Mouse (Mus musculus): ENCODE measurements around the gene H13.

DNA sequence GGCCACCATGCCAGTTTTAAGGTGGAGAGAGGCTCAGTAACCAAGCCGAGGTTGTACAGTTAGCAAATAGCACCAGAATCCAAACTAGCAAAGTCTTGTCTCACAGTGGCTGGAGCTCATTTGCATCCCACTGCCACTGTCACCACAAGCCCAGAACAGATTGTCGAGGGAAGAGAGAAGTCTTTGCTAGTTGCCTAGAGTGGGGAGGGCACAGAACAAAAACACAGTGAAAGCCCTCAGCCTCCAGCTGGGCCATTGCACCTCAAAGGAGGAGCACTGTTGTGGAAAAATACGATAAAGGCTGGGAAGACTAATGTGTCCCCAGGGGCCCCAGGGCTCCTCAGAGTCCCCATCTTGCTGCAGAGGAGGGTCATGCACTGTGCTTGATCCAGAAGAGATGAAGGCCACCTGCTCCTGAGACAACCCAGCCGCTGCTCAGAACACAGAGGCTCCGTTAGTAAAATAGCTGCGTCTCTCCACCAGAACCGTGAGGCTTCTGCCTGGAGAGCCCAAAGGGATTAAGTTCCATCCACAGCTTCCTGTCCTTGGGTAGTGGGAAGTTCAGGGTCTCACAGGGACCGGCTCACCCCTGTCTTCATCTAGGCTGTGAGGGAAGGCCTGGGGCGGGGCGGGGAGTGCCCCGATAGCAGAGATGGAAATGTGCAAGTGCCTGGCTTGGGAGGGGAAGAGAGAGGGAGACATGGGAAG lies 29.7 kb upstream of the H13 start:
- TF ChIP-seq POLR2A (IDR thresholded peaks at IDR 0.05; ENCODE audit: borderline replicate concordance, low read depth, low read length) (no peak), CTCF (IDR thresholded peaks at IDR 0.05; ENCODE audit: low read depth, low read length) (no peak)
